Mouse (Mus musculus) thymus, postnatal 4 days (tissue): Measurements from ENCODE around the gene Pdzd2.

Source experiments
- DNase-seq: peaks from one replicate; pipeline ENCODE4 v3.0.0; 2021

The Pdzd2 gene

GRCm38 (mm10) chr15:12663351-12663750 lies 76.4 kb downstream of the Pdzd2 start:
- DNase-seq: no peak

GRCm38 (mm10) chr15:12660320-12660719 lies 79.4 kb downstream of the Pdzd2 start:
- no peak for DNase-seq

- no peak for DNase-seq
Measured at GRCm38 (mm10) chr15:12655959-12656662, 83.6 kb downstream of the Pdzd2 start.

GRCm38 (mm10) chr15:12655316-12655715 lies 84.4 kb downstream of the Pdzd2 start:
- no peak for DNase-seq

- no peak for DNase-seq
Measured at GRCm38 (mm10) chr15:12652336-12653031, 87.2 kb downstream of the Pdzd2 start.

- no peak for DNase-seq
Measured at GRCm38 (mm10) chr15:12650236-12650635, 89.5 kb downstream of the Pdzd2 start.

- no peak for DNase-seq
Measured at GRCm38 (mm10) chr15:12649674-12650073, 90.0 kb downstream of the Pdzd2 start.

GRCm38 (mm10) chr15:12649131-12649530 lies 90.6 kb downstream of the Pdzd2 start:
- DNase-seq: no peak

- DNase-seq: no peak
Measured at GRCm38 (mm10) chr15:12640755-12641154, 99.0 kb downstream of the Pdzd2 start.

- no peak for DNase-seq
Measured at GRCm38 (mm10) chr15:12639776-12640175, 99.9 kb downstream of the Pdzd2 start.

GRCm38 (mm10) chr15:12639181-12639580 lies 100.5 kb downstream of the Pdzd2 start:
- no peak for DNase-seq

GRCm38 (mm10) chr15:12638370-12639030 lies 101.2 kb downstream of the Pdzd2 start:
- DNase-seq: no peak

- DNase-seq: no peak
Measured at GRCm38 (mm10) chr15:12637511-12637910, 102.2 kb downstream of the Pdzd2 start.

GRCm38 (mm10) chr15:12636386-12636785 lies 103.3 kb downstream of the Pdzd2 start:
- no peak for DNase-seq

GRCm38 (mm10) chr15:12634921-12635320 lies 104.8 kb downstream of the Pdzd2 start:
- no peak for DNase-seq

- no peak for DNase-seq
Measured at GRCm38 (mm10) chr15:12629164-12629563, 110.6 kb downstream of the Pdzd2 start.

- DNase-seq: no peak
Measured at GRCm38 (mm10) chr15:12628451-12628850, 111.3 kb downstream of the Pdzd2 start.

- DNase-seq: no peak
Measured at GRCm38 (mm10) chr15:12626930-12627329, 112.8 kb downstream of the Pdzd2 start.

- DNase-seq: no peak
Measured at GRCm38 (mm10) chr15:12626166-12626565, 113.6 kb downstream of the Pdzd2 start.

GRCm38 (mm10) chr15:12625524-12625923 lies 114.2 kb downstream of the Pdzd2 start:
- no peak for DNase-seq

GRCm38 (mm10) chr15:12623521-12623920 lies 116.2 kb downstream of the Pdzd2 start:
- DNase-seq: no peak

GRCm38 (mm10) chr15:12622701-12623100 lies 117.0 kb downstream of the Pdzd2 start:
- DNase-seq: no peak

- no peak for DNase-seq
Measured at GRCm38 (mm10) chr15:12622093-12622643, 117.6 kb downstream of the Pdzd2 start.

GRCm38 (mm10) chr15:12619273-12619672 lies 120.5 kb downstream of the Pdzd2 start:
- DNase-seq: no peak
